Mouse (Mus musculus) right cerebral cortex, postnatal 14 days (tissue): ENCODE measurements around the gene Washc2.
A peak's percentile ranks its signal among the peaks of the same experiment; 100 is the strongest.
"Not testable (repeated sequence)": the region's sequence is repeated elsewhere in the genome, so short reads cannot be mapped to it uniquely, and the experiment has no call there.

Experiments used
- DNase-seq: peaks from one replicate; pipeline ENCODE4 v3.0.0; 2022

Washc2 gene

DNA sequence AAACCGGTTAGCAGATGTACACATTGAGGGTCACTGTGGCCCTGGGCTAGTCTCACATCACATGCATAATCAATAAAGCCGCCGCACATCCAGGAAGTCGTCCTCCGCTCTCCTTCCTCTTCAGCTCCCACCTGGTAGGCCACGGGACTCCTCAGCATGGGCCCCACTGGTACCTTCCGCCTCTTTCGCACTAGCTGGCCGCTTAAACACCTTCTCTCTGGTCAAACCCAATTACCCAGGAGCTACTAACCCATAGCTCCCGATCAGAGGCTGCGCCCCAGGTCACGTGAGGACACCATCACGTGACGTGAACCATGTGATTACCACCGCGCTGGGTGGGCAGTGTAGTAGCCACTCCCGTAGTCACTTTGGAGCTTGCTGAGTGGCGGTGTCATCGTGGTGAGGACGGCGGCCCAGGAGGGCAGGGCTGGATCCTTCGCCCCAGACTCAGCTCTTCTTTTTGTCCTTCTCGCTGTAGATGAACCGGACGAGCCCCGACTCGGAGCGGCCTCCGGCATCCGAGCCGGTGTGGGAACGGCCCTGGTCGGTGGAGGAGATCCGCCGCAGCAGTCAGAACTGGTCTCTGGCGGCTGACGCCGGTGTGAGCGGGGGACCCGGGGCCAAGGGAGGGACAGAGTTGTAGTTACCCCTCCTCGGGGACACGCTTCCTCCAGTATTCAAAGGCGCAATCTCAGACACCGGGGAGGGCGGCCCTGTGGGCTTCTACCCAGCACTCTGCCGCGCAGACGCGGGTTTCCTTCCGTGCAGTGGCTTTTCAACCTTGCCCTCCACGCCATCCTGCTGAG, at the start of gene Washc2:
Gene Washc2, plus strand, starts transcription at position 310 of the 806 bp plus-strand sequence.
- peak; percentile 93 for DNase-seq

DNA sequence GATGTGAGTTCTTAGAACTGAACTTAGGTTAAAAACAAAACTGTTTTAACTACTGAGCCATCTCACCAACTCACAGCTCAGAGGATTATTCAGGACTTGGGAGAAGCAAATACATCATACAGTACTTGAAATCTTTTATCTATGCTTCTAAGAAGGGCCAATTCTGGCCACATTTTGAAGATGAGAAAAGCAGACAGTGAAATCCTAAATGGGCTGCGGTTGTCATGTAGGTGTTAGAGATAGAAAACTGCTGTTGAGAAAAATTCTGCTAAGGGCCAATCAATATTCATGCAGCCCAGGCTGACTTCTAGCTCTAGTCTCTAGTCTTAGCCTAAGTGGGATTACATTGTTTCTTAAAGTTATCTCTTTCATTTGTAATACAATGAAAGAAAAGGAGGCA, 41.5 kb upstream of the Washc2 start:
- no peak for DNase-seq

DNA sequence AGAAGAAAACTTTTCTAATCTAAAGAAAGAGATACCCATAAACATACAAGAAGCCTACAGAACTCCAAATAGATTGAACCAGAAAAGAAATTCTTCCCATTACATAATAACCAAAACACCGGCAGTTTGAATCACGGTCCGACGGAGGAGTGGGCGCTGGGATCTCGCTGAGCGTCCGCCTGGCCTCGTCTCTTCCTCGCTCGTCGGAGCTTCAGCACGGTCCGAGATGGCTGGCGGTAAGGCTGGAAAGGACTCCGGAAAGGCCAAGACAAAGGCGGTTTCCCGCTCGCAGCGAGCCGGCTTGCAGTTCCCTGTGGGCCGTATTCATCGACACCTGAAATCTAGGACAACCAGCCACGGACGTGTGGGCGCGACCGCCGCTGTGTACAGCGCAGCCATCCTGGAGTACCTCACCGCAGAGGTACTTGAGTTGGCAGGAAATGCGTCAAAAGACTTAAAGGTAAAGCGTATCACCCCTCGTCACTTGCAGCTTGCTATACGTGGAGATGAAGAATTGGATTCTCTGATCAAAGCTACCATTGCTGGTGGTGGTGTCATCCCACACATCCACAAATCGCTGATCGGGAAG, 34.2 kb upstream of the Washc2 start:
- not testable (repeated sequence) for DNase-seq

DNA sequence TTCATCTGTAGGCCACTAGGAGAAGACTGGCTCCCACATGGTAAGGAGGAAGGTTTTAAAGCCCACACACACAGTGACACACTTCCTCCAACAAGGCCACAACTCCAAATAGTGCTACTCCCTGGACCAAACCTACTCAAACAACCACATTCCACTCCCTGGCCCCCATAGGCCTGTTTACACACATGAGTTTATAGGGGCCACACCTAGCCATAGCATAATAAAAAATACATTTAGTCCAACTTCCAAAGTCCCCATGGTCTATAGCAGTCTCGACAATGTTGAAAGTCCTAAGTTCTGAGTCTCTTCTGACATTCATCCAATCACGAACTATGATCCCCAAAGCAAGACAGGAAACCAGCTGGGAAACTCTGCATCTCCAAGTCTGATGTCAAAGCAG, 29.5 kb upstream of the Washc2 start:
- no peak for DNase-seq

GRCm38 (mm10) chr6:116180731-116181130, 27.1 kb upstream of the Washc2 start:
- no peak for DNase-seq

DNA sequence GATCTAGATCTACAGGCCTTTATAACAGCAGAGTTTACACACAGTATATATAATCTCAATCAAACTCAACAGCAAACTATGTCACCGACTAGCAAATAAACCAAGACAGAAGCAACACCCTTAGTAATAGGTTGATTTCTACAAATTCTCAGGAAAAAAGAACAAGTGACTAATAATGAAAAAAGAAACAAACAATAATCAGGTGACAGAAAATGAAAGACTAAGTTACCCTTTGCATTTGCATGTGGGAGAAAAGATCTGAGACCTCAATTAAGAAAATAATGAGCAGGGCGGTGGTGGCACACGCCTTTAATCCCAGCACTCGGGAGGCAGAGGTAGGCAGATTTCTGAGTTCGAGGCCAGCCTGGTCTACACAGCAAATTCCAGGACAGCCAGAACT, 24.3 kb upstream of the Washc2 start:
- DNase-seq, result no peak

DNA sequence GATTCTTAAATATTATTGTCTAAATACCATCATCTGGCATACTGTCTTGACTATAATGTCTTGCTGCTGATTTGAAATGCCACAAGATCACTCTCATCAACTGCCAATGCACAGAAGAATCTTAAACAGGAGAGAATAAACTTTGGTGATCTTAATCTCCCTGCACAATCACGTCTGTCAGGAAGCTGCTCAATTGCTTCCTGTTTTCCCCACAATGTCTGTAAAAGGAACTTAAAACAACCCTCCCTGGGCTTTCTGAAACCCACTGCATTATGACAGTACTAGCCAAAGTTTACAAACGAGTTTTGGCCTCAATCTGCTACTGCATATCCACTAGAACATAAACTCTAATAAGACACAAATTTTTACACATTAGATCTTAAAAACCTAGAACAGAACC, 21.4 kb upstream of the Washc2 start:
- DNase-seq, result no peak

DNA sequence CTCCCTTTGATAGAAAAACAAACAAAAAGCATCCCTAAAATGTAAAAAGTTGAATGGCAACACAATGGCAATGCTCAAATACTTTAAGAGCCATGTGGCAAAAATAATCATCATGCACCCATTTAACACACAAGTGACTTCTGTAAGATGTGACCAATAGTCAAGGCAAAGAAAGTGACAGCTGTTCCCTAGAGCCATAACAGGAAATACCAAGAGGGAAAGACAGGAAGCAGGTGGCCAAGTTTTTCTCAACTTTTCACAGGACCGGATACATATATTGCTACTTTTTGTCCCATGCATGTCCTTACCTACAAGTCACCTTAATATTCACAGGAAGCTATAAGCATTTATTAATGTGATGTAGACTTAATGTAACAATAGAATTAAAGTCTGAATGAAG, 18.4 kb upstream of the Washc2 start:
- no peak for DNase-seq

- DNase-seq, result no peak
These were observed 15.0 kb upstream of the Washc2 start for GRCm38 (mm10) chr6:116192809-116193311.

DNA sequence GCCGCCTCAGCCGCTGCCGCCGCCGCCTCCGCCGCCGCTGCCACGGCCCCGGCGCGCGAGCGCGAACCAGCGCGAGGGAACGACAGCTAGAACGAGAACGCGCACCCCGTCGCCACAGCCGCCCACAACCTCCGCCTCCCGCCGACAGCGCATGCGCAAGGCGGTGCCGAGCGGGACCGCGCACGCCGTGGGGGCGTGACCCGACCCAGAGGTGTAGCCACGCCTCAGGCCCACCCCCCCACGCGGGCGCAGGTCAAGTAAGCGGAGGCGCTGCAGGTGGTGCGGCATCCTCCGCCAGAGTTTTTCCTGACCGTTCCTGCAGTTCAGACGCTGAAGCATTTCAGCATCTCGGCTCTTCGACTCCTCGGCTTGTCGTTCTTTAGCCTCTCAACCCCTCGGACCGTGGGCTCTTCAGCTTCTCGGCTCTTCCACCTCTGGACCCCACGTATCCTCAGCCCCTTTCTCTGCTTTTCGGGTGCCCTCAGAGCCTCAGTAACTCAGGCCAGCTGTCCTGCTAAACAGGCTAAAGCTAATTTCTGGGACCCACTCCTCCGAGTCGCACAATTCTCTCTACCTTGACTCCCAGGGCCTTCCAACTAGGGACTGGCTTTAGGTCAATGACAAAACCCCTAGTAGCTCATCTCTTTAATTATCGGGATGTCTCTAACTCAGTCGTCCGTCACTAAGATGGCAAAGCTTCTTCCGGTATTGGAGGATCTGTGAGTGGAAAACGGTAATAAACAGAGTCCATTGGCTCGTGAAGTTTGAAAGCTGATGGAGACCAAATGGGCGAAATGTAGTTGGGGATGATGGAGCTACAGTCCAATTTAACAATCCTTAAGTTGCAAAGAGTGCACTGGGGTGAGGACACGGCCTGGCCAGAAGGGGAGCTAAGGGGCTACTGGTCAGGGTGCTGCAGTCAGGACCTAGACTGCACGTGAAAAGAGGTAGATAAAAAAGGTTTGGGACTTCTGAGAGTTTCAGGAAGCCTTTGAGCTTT, 14.1 kb upstream of the Washc2 start, which contains the start of gene Tmcc1:
Gene Tmcc1, minus strand, starts transcription at position 93 of the 1,000 bp plus-strand sequence.
- peak; percentile 98 for DNase-seq

DNA sequence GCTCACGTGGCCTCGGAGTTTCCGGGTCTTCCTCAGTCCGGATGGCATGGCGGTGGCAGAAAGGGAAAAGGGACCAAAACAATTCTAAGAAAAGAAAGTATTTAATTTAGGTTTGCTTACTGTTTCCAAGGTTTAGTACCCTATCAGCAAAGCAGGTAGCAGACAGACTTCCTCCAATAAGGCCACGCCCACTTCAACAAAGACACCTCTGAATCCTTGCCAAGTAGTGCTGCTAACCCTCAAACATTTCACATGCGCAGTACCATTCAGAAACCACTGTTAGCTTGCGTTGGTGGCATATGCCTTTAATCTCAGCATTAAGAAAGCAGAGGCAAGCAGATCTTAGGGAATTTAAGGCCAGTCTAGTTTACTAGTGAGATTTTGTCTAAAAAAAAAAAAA, 12.0 kb upstream of the Washc2 start:
- DNase-seq, result no peak

GRCm38 (mm10) chr6:116198173-116198572, 9.7 kb upstream of the Washc2 start:
- DNase-seq, result no peak

- no peak for DNase-seq
These were observed 8.2 kb upstream of the Washc2 start for GRCm38 (mm10) chr6:116199682-116200081.

DNA sequence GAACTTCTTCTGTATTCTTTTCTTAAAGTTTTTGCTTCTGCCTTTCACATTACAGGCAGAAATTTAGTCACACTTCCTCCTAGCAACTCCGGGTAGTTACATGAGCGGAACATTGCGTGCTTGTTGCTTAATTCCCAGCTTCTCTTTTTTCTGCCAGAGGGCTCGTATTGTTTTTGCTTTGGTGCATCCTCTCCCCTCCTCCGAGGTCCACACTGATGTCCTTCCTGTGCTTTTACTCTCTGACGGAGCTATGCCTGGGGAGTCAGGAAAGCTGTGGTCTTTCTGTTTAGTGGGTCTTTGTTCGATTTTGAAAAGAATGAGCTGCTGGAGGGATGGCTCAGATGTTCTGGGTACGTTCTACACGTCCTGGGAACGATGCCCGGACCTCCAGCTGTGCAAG, 19.9 kb downstream of the Washc2 start:
- no peak for DNase-seq

DNA sequence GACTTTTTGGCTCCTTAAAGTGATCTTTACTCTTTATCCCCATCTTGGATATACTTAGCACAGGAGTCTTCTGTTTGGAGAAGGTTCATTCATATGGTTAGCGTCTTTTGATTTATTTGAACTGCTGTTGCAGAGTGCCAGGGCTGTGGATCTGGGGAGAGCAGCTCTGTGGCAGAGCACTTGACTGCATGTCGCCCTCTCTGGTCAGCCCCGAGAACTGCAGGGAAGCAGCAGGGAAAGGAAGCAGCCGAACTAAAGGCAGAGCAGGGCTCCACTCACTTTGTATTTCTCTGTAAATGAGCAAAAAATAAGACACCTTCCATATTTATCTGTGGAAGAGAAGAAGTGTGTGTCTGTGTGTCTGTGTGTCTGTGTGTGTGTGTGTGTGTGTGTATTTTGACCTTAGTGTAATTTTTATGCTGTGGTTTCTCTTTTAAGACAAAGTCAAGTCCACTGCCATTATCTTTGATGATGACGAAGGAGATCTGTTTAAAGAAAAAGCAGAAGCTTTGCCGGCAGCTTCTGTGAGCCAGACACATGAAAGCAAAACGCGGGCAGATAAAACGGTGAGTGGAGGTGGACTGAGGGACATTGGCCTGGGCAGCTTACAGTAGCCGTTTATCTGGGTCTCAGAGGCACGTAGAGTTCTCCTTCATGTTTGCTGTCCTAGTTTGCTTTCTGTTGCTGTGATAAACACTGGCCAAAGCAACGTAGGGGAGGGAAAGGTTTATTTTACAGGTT, 21.1 kb downstream of the Washc2 start:
- peak; percentile 76 for DNase-seq

GRCm38 (mm10) chr6:116234821-116235220, 27.0 kb downstream of the Washc2 start:
- not testable (repeated sequence) for DNase-seq

- no peak for DNase-seq
These were observed 27.5 kb downstream of the Washc2 start for GRCm38 (mm10) chr6:116235336-116235735.

DNA sequence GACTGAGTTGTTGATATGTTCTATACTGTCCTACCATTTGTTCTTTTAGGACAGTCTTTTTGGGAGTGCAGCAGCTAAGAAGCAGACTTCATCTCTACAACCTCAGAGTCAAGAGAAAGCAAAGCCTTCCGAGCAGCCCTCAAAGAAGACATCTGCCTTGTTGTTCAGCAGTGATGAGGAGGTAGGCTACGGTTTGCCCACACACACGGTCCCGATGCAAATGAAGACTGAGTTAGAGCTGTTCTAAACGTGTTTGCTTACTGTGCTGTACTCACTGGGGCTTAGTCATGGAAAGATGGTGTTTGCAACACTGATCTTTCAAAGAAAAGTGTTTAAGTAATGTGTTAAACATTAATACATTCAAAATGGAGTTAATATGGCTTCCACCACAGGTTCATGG, 30.2 kb downstream of the Washc2 start:
- DNase-seq, result no peak

GRCm38 (mm10) chr6:116240371-116240770, 32.5 kb downstream of the Washc2 start:
- no peak for DNase-seq

DNA sequence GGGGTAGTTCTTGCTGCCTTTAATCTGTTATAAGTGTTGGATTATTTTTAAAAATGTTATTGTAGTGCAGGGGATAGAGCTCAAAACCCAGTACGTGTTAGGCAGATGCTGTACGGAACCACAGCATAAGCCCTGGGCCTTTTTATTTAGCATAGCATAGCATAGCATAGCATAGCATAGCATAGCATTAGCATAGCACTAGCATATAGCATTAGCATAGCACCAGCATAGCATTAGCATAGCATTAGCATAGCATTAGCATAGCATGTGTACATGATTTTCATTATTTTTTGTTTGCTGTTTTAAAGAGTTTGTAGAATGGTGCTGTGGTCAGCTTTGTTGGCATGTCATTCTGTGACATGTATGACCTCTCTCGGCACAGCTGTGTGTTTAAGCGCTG, 51.8 kb downstream of the Washc2 start:
- DNase-seq, result no peak

GRCm38 (mm10) chr6:116260481-116260880, 52.6 kb downstream of the Washc2 start:
- no peak for DNase-seq

DNA sequence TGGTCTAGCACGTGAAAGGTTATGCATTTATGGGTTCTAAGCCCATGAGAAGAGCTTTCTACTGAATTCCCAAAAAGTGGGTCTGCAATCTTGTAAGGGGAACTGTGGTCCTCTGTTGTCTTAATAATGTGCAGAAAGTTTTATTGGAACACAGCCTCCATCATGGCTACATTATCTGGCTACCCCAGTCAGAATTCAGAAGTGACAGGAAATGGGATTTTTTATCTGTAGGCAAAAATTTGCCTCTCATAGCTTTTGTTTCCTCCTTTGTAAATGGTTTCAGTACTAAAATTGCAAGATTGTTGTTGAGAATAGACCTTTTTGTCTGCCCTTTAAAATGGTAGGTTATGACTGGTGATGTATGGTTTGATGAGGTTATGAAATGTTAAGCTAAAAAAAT, 55.0 kb downstream of the Washc2 start:
- DNase-seq, result no peak
